Mouse (Mus musculus) CH12.LX (cell line): Measurements from ENCODE around the gene Napsa. TPM values are rescaled to one million over a fixed set of nuclear protein-coding genes. Genes with fewer than 3 reads are reported as not detected.
A peak's percentile ranks its signal among the peaks of the same experiment; 100 is the strongest.

Experiments used
- DNase-seq: peaks from one replicate; pipeline ENCODE4 v3.0.0-alpha.2; 2013; ENCODE audit errors: extremely low read depth
- H3K27ac ChIP-seq: 2 replicates; pipeline ENCODE4 v1.5.1; 2012; ENCODE audit warnings: low read depth, mild to moderate bottlenecking, control low read depth, moderate library complexity; ENCODE audit not compliant: insufficient read depth
- H3K27me3 ChIP-seq: replicated peaks from 2 replicates; pipeline ENCODE3; 2012; ENCODE audit warnings: inconsistent platforms
- H3K36me3 ChIP-seq, 2 experiments: replicated peaks in 1 of 2; 2 replicates each; pipeline versions ENCODE3 to v1.6.1; 2012; ENCODE audit warnings: inconsistent platforms in 1 of 2, low read length in 1 of 2, mild to moderate bottlenecking in 1 of 2, mixed read lengths in 1 of 2, moderate library complexity in 1 of 2; ENCODE audit not compliant: control insufficient read depth in 1 of 2, insufficient read depth in 1 of 2
- H3K4me1 ChIP-seq, 2 experiments: 2 replicates each; pipeline ENCODE4 v1.6.1; 2012; ENCODE audit warnings: inconsistent platforms in 1 of 2, moderate library complexity in 1 of 2; ENCODE audit not compliant: insufficient read depth in 2 of 2, control insufficient read depth in 1 of 2
- H3K4me2 ChIP-seq: 2 replicates; pipeline ENCODE4 v1.6.1; 2012; ENCODE audit warnings: low read depth, mild to moderate bottlenecking, control low read depth; ENCODE audit not compliant: poor library complexity, insufficient read depth, severe bottlenecking
- H3K4me3 ChIP-seq, 3 experiments: fragments of 150-350 bp in 1 of 3; sonication (generic) in 1 of 3; replicated peaks in 1 of 3; 2 replicates each; pipeline versions ENCODE3 to v1.5.1; 2011 to 2012; ENCODE audit warnings: low read depth in 2 of 3, low read length in 2 of 3, mild to moderate bottlenecking in 2 of 3, moderate library complexity in 2 of 3, control low read depth in 1 of 3, improper control_type of control experiment in 1 of 3, inconsistent platforms in 1 of 3, mixed read lengths in 1 of 3; ENCODE audit not compliant: poor library complexity in 1 of 3
- H3K79me2 ChIP-seq: replicated peaks from 2 replicates; pipeline ENCODE4 v1.6.1; 2012; ENCODE audit warnings: mild to moderate bottlenecking, moderate library complexity; ENCODE audit not compliant: control insufficient read depth, poor library complexity, insufficient read depth, severe bottlenecking; ENCODE audit errors: extremely low read depth
- H3K9ac ChIP-seq: 2 replicates; pipeline ENCODE4 v1.6.1; 2012; ENCODE audit warnings: low read depth, mild to moderate bottlenecking, control low read depth, moderate library complexity; ENCODE audit not compliant: insufficient read depth
- H3K9me3 ChIP-seq: replicated peaks from 2 replicates; pipeline ENCODE3; 2012; ENCODE audit warnings: low read length, inconsistent platforms, mixed read lengths
- BHLHE40 ChIP-seq: IDR thresholded peaks from 2 replicates; pipeline ENCODE4 v1.6.1; 2011; ENCODE audit warnings: mild to moderate bottlenecking, low read depth, low read length, improper control_type of control experiment
- CHD1 ChIP-seq: IDR thresholded peaks from 2 replicates; pipeline ENCODE4 v1.6.1; 2012; ENCODE audit warnings: low read depth, low read length, improper control_type of control experiment, inconsistent platforms
- CTCF ChIP-seq, 2 experiments: IDR thresholded peaks in 1 of 2; conservative IDR thresholded peaks in 1 of 2; 2 replicates each; pipeline ENCODE4 v1.5.1; 2011 to 2012; ENCODE audit warnings: low read depth in 2 of 2, low read length in 2 of 2, improper control_type of control experiment in 1 of 2, inconsistent platforms in 1 of 2, mild to moderate bottlenecking in 1 of 2, moderate library complexity in 1 of 2
- ELF1 ChIP-seq: IDR thresholded peaks from 2 replicates; pipeline ENCODE4 v1.6.1; 2014; ENCODE audit warnings: low read depth, mild to moderate bottlenecking, inconsistent platforms, low read length, improper control_type of control experiment
- IRF4 ChIP-seq: IDR thresholded peaks from 2 replicates; pipeline ENCODE4 v1.6.1; 2014; ENCODE audit warnings: low read depth, mild to moderate bottlenecking, inconsistent platforms, low read length, improper control_type of control experiment
- MAFK ChIP-seq: IDR thresholded peaks from 2 replicates; pipeline ENCODE4 v1.6.1; 2011; ENCODE audit warnings: low read length, improper control_type of control experiment; ENCODE audit not compliant: insufficient replicate concordance
- MAX ChIP-seq: IDR thresholded peaks from 2 replicates; pipeline ENCODE4 v1.6.1; 2011; ENCODE audit warnings: low read length, improper control_type of control experiment
- MAZ ChIP-seq: IDR thresholded peaks from 2 replicates; pipeline ENCODE4 v1.6.1; 2012; ENCODE audit warnings: low read depth, mild to moderate bottlenecking, inconsistent platforms, low read length, improper control_type of control experiment, moderate library complexity
- MEF2A ChIP-seq: IDR thresholded peaks from 2 replicates; pipeline ENCODE4 v1.6.1; 2014; ENCODE audit warnings: low read depth, mild to moderate bottlenecking, inconsistent platforms, low read length, improper control_type of control experiment, borderline replicate concordance
- MXI1 ChIP-seq: IDR thresholded peaks from 2 replicates; pipeline ENCODE4 v1.6.1; 2011; ENCODE audit warnings: mild to moderate bottlenecking, low read depth, low read length, improper control_type of control experiment
- NELFE ChIP-seq: IDR thresholded peaks from 2 replicates; pipeline ENCODE4 v1.6.1; 2011; ENCODE audit warnings: low read depth, low read length, improper control_type of control experiment
- NRF1 ChIP-seq: IDR thresholded peaks from 2 replicates; pipeline ENCODE4 v1.6.1; 2014; ENCODE audit warnings: low read depth, mild to moderate bottlenecking, inconsistent platforms, low read length, improper control_type of control experiment, moderate library complexity
- PAX5 ChIP-seq: IDR thresholded peaks from 2 replicates; pipeline ENCODE4 v1.6.1; 2012; ENCODE audit warnings: low read length, inconsistent platforms, mixed read lengths
- POLR2A ChIP-seq: IDR thresholded peaks from 2 replicates; pipeline ENCODE4 v1.6.1; 2011; ENCODE audit warnings: low read depth, mild to moderate bottlenecking, improper control_type of control experiment, low read length
- POLR2AphosphoS2 ChIP-seq: IDR thresholded peaks from 2 replicates; pipeline ENCODE4 v1.6.1; 2011; ENCODE audit warnings: low read depth, low read length, improper control_type of control experiment
- SIN3A ChIP-seq: IDR thresholded peaks from 2 replicates; pipeline ENCODE4 v1.6.1; 2012; ENCODE audit warnings: low read length, improper control_type of control experiment, inconsistent platforms
- SMC3 ChIP-seq: IDR thresholded peaks from 2 replicates; pipeline ENCODE4 v1.6.1; 2011; ENCODE audit warnings: low read depth, low read length, improper control_type of control experiment
- TCF12 ChIP-seq: IDR thresholded peaks from 2 replicates; pipeline ENCODE4 v1.6.1; 2014; ENCODE audit warnings: low read depth, mild to moderate bottlenecking, inconsistent platforms, low read length, improper control_type of control experiment
- UBTF ChIP-seq: IDR thresholded peaks from 2 replicates; pipeline ENCODE4 v1.6.1; 2012; ENCODE audit warnings: low read depth, mild to moderate bottlenecking, inconsistent platforms, low read length, improper control_type of control experiment, moderate library complexity
- USF2 ChIP-seq: conservative IDR thresholded peaks from 2 replicates; pipeline ENCODE4 v1.6.1; 2011; ENCODE audit warnings: low read depth, low read length, improper control_type of control experiment
- dilution Hi-C: fragments of 300-500 bp; cut with MboI; formaldehyde crosslinking; loops from 2 replicates; pipeline ENCODE4 v1.14.3; 2020; ENCODE audit warnings: low sequenced_read_pairs; ENCODE audit not compliant: extremely low pct_unique_long_range_greater_than_20kb, extremely low pct_ligation_motif_present
- in situ Hi-C: fragments of 300-500 bp; cut with MboI; formaldehyde crosslinking; loops from 3 replicates; pipeline ENCODE4 v1.14.3; 2019; ENCODE audit warnings: low sequenced_read_pairs, low pct_ligation_motif_present, low pct_unique_long_range_greater_than_20kb, mixed read lengths
- polyA plus RNA-seq: library from polyadenylated mRNA; unstranded; fragments of >175 nt; gene quantifications from 2 replicates; pipeline ENCODE4 v1.2.1, GENCODE M21; 2012; ENCODE audit warnings: low read depth; ENCODE audit not compliant: insufficient read length
- total RNA-seq, 2 experiments: library from RNA; depleted of rRNA; stranded (reverse); fragments of 300-350 nt in 1 of 2; fragments of >200 nt in 1 of 2; gene quantifications; 2 replicates each; pipeline ENCODE4 v1.2.3; 2012 to 2014

Napsa gene
- total and polyA plus RNA-seq, 3 experiments, result 175 to 253 (median 194) TPM

DNA sequence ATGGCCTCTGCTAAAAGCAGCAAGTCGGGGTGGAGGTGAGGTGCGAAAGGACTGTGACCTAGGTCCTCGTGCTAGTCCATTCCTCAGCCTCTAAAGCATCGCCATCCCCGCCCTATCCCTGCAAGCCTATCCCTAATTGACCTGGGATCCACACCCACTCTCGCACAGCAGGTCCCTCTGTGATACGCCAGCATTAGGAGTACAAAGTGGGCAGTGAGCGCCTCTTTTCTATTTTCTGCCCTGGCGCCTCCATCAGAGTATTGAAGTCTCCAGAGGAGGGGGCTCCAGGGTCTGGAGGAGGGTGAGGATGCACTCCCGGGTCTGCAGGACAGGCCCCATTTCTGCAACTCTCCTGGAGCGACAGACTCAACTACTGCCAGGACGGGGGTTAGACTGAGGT lies 16.2 kb downstream of the Napsa start:
- H3K4me3 ChIP-seq, result no peak overlapping the region
- peaks cover under 1% of the 10 kb centered on the region for H3K9me3 ChIP-seq
- peak overlapping the region; percentile 73 for H3K4me2 ChIP-seq
- TF ChIP-seq SMC3 (no peak), POLR2A (no peak), MAFK (no peak), CTCF (conservative IDR thresholded peaks at IDR 0.05 in 1 of 2, IDR thresholded peaks at IDR 0.05 in 1 of 2; ENCODE audit: low read depth in 2 of 2, low read length in 2 of 2) (no peak), SIN3A (no peak), ELF1 (no peak), USF2 (no peak), NRF1 (no peak)
- H3K36me3 ChIP-seq, result peaks cover 18 to 48% of the 10 kb centered on the region in 2 experiments
- DNase-seq, result no peak
- H3K79me2 ChIP-seq, result 0 out of 2 replicates have a peak, but pooled peaks cover 2% of the 10 kb centered on the region
- H3K27me3 ChIP-seq, result peaks cover 10% of the 10 kb centered on the region
- H3K9ac ChIP-seq, result peak overlapping the region; percentile 55; the same call in 1 of the 2 replicates
- in situ Hi-C loops, result loop anchor here (10.0 kb wide), 1 partner anchor 56 kb away; no protein-coding TSS in a partner anchor
- dilution Hi-C loops, result no loop called here
- H3K4me1 ChIP-seq, result peaks cover 9 to 39% of the 10 kb centered on the region in 2 experiments
- no peak overlapping the region for H3K27ac ChIP-seq

DNA sequence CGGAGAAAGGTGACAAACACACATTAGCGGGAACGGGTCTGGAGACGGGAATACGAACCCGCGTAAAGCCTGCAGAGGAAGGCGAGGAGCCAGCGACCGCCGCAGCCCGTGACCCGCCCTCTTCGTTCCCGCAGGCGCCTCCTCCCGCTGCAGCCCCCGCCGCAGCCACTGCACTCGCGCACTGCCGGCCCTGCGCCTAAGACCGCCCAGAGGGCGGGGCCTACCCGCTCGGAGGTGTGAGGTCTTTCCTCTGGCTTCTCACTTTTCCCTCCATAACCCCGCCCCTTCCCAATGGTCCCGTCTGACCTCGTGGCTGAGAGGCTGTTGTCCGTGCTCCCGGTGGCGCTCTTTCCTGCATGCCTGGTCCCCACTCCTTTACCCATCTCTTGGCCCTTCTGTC lies 17.0 kb downstream of the Napsa start:
- Histone ChIP-seq H3K27me3 (peaks cover 10% of the 10 kb centered on the region), H3K9ac (peak overlapping the region; percentile 55), H3K9me3 (no peaks in the 10 kb centered on the region), H3K4me1 (peaks cover 13 to 39% of the 10 kb centered on the region in 2 experiments), H3K27ac (no peak overlapping the region), H3K79me2 (0 out of 2 replicates have a peak, but pooled peaks cover 2% of the 10 kb centered on the region), H3K36me3 (peaks cover 16 to 47% of the 10 kb centered on the region in 2 experiments), H3K4me3 (peak overlapping the region; percentile 37 to 65 (median 44)), H3K4me2 (peak overlapping the region; percentile 73)
- dilution Hi-C loops (no loop called here), in situ Hi-C loops (loop anchor here (10.0 kb wide), 1 partner anchor 56 kb away; no protein-coding TSS in a partner anchor)
- DNase-seq, result peak; percentile 56
- TF ChIP-seq MXI1 (peak; percentile 35; the same call in 1 of the 2 replicates), CTCF (conservative IDR thresholded peaks at IDR 0.05 in 1 of 2, IDR thresholded peaks at IDR 0.05 in 1 of 2; ENCODE audit: low read depth in 2 of 2, low read length in 2 of 2) (no peak), SIN3A (peak; percentile 31; the same call in 1 of the 2 replicates), MAX (peak; percentile 77), UBTF (0 out of 2 replicates have a peak, but pooled peaks have one; percentile 27), NRF1 (peak; percentile 74), MAZ (peak; percentile 65; the same call in 1 of the 2 replicates), POLR2A (0 out of 2 replicates have a peak, but pooled peaks have one; percentile 41), BHLHE40 (0 out of 2 replicates have a peak, but pooled peaks have one; percentile 19), CHD1 (no peak), NELFE (0 out of 2 replicates have a peak, but pooled peaks have one; percentile 30), TCF12 (0 out of 2 replicates have a peak, but pooled peaks have one; percentile 14), POLR2AphosphoS2 (no peak), MEF2A (no peak), PAX5 (no peak), IRF4 (peak; percentile 31; the same call in 1 of the 2 replicates)
- TF ChIP-seq, all 38 proteins: peak for 11
